Mouse (Mus musculus) kidney, postnatal 0 days (tissue): ENCODE data around the gene Muc1. TPM values are rescaled to one million over a fixed set of nuclear protein-coding genes. Genes with fewer than 3 reads are reported as not detected.

ENCODE experiments used
- ATAC-seq: fragments of 200-750 bp; cut with Nextera tagmentation; replicated peaks from 2 replicates; pipeline ENCODE4 v1.8.0; 2017; ENCODE audit warnings: low read depth, moderate number of reproducible peaks, moderate TSS enrichment, moderate library complexity; ENCODE audit not compliant: low FRiP score
- DNase-seq: peaks from one replicate; pipeline ENCODE4 v3.0.0-alpha.2; 2016; ENCODE audit warnings: low spot score
- H3K27ac ChIP-seq: fragments of 300-500 bp; sonication (generic); 2 replicates; pipeline ENCODE4 v1.5.1; 2014; ENCODE audit warnings: mild to moderate bottlenecking
- H3K27me3 ChIP-seq: fragments of 300-500 bp; sonication (generic); 2 replicates; pipeline ENCODE4 v1.6.1; 2014; ENCODE audit warnings: low read length, mixed read lengths; ENCODE audit not compliant: insufficient read depth
- H3K36me3 ChIP-seq: fragments of 300-500 bp; sonication (generic); 2 replicates; pipeline ENCODE4 v1.6.1; 2014; ENCODE audit warnings: low read length, mixed read lengths; ENCODE audit not compliant: insufficient read depth
- H3K4me1 ChIP-seq: fragments of 300-500 bp; sonication (generic); replicated peaks from 2 replicates; pipeline ENCODE4 v1.6.1; 2014; ENCODE audit warnings: antibody characterized with exemption, low read length, mixed read lengths; ENCODE audit not compliant: insufficient read depth
- H3K4me2 ChIP-seq: fragments of 300-500 bp; sonication (generic); 2 replicates; pipeline ENCODE4 v1.6.1; 2014; ENCODE audit warnings: mild to moderate bottlenecking, low read length, moderate library complexity, mixed read lengths
- H3K4me3 ChIP-seq: fragments of 300-500 bp; sonication (generic); replicated peaks from 2 replicates; pipeline ENCODE4 v1.5.1; 2014; ENCODE audit warnings: low read depth, low read length
- H3K9ac ChIP-seq: fragments of 300-500 bp; sonication (generic); 2 replicates; pipeline ENCODE4 v1.6.1; 2014; ENCODE audit warnings: low read depth, low read length
- H3K9me3 ChIP-seq: fragments of 300-500 bp; sonication (generic); replicated peaks from 2 replicates; pipeline ENCODE4 v1.6.1; 2016; ENCODE audit warnings: low read length, inconsistent platforms, mixed read lengths
- CTCF ChIP-seq: IDR thresholded peaks from 2 replicates; pipeline ENCODE4 v1.5.1; 2016; ENCODE audit warnings: antibody characterized with exemption, low read depth, mild to moderate bottlenecking, moderate library complexity
- WGBS: fragments of 180-500 bp; shearing (Covaris S2); extraction: QIAGEN DNeasy Blood & Tissue Kit; methylation state at CpG from one replicate; pipeline ENCODE4 v1.1.7; 2014; 5-methylcytosine and 5-hydroxymethylcytosine counted together
- polyA plus RNA-seq: library from polyadenylated mRNA; unstranded; fragments of >200 nt; fragmentation: Nextera tagmentation; extraction: Ambion mirVana; gene quantifications from 2 replicates; pipeline ENCODE4 v1.2.1, GENCODE M21; 2015

Muc1 gene
- polyA plus RNA-seq, 1 experiment from 2014 or later, result 42.8 TPM

- Histone ChIP-seq H3K27ac (peak overlapping the region; percentile 77), H3K36me3 (no peaks in the 10 kb centered on the region), H3K9me3 (no peaks in the 10 kb centered on the region), H3K27me3 (no peaks in the 10 kb centered on the region), H3K4me3 (no peak overlapping the region), H3K4me2 (no peak overlapping the region), H3K4me1 (peaks cover 12% of the 10 kb centered on the region; the same call in 1 of the 2 replicates), H3K9ac (0 out of 2 replicates have a peak overlapping the region, but pooled peaks have one; percentile 31)
- WGBS, result 60% methylated on average over 14 of the region's 14 CpGs
- ATAC-seq (peak; percentile 44), DNase-seq (peak; percentile 11)
- TF ChIP-seq CTCF, result peak; percentile 35; the same call in 1 of the 2 replicates
These were observed 4.8 kb downstream of the Muc1 start for GRCm38 (mm10) chr3:89233562-89234110.

- no peak for TF ChIP-seq CTCF
- Histone ChIP-seq H3K36me3 (no peaks in the 10 kb centered on the region), H3K9me3 (no peaks in the 10 kb centered on the region), H3K27me3 (no peaks in the 10 kb centered on the region), H3K4me3 (no peak overlapping the region), H3K9ac (no peak overlapping the region), H3K27ac (no peak overlapping the region), H3K4me2 (no peak overlapping the region), H3K4me1 (peaks cover 10% of the 10 kb centered on the region; the same call in 1 of the 2 replicates)
- no peak for DNase-seq
- 87% methylated on average over 10 of the region's 10 CpGs for WGBS
- ATAC-seq, result no peak
These were observed 7.7 kb downstream of the Muc1 start for GRCm38 (mm10) chr3:89236516-89236915.

GRCm38 (mm10) chr3:89237682-89238081, 8.8 kb downstream of the Muc1 start:
- TF ChIP-seq CTCF, result no peak
- H3K27ac ChIP-seq, result no peak overlapping the region
- DNase-seq (no peak), ATAC-seq (no peak)
- H3K4me3 ChIP-seq, result no peak overlapping the region
- WGBS, result 90% methylated on average over 21 of the region's 21 CpGs
- H3K4me1 ChIP-seq, result peaks cover 10% of the 10 kb centered on the region; the same call in 1 of the 2 replicates
- H3K9ac ChIP-seq, result no peak overlapping the region
- no peaks in the 10 kb centered on the region for H3K9me3 ChIP-seq
- H3K4me2 ChIP-seq, result no peak overlapping the region
- no peaks in the 10 kb centered on the region for H3K36me3 ChIP-seq
- no peaks in the 10 kb centered on the region for H3K27me3 ChIP-seq

GRCm38 (mm10) chr3:89238494-89238893, 9.6 kb downstream of the Muc1 start:
- WGBS, result 43% methylated on average over 12 of the region's 12 CpGs
- Histone ChIP-seq H3K36me3 (no peaks in the 10 kb centered on the region), H3K4me1 (peaks cover 7% of the 10 kb centered on the region; the same call in 1 of the 2 replicates), H3K9ac (no peak overlapping the region), H3K4me3 (no peak overlapping the region), H3K9me3 (no peaks in the 10 kb centered on the region), H3K27me3 (no peaks in the 10 kb centered on the region), H3K4me2 (peak overlapping the region; percentile 5; the same call in 1 of the 2 replicates), H3K27ac (no peak overlapping the region)
- no peak for TF ChIP-seq CTCF
- 0 out of 2 replicates have a peak, but pooled peaks have one; percentile 25 for ATAC-seq
- DNase-seq, result no peak

GRCm38 (mm10) chr3:89242331-89242895, 13.6 kb downstream of the Muc1 start:
- 73% methylated on average over 9 of the region's 9 CpGs for WGBS
- Histone ChIP-seq H3K36me3 (no peaks in the 10 kb centered on the region), H3K4me3 (no peak overlapping the region), H3K9me3 (no peaks in the 10 kb centered on the region), H3K27ac (no peak overlapping the region), H3K27me3 (no peaks in the 10 kb centered on the region), H3K4me2 (no peak overlapping the region), H3K4me1 (peaks cover 21% of the 10 kb centered on the region), H3K9ac (no peak overlapping the region)
- ATAC-seq, result no peak
- peak; percentile 87 for DNase-seq
- peak; percentile 85 for TF ChIP-seq CTCF

- H3K9ac ChIP-seq, result no peak overlapping the region; the same call in 1 of the 2 replicates
- peak; percentile 69 for TF ChIP-seq CTCF
- 16% methylated on average over 14 of the region's 14 CpGs for WGBS
- H3K27me3 ChIP-seq, result no peaks in the 10 kb centered on the region
- peak overlapping the region; percentile 80 for H3K4me2 ChIP-seq
- DNase-seq, result peak; percentile 88
- no peak overlapping the region for H3K4me3 ChIP-seq
- H3K4me1 ChIP-seq, result peaks cover 16% of the 10 kb centered on the region
- H3K9me3 ChIP-seq, result no peaks in the 10 kb centered on the region
- H3K27ac ChIP-seq, result no peak overlapping the region
- ATAC-seq, result peak; percentile 45
- no peaks in the 10 kb centered on the region for H3K36me3 ChIP-seq
These were observed 14.8 kb downstream of the Muc1 start for GRCm38 (mm10) chr3:89243609-89244008.
